Mouse (Mus musculus): ENCODE measurements at regions not wholly inside any gene's neighbourhood (a gene's known extent, or its start where the extent isn't known, plus 50 kb on each side); places are given as distances from the start of the nearest gene placed in this dataset.
A peak's percentile ranks its signal among the peaks of the same experiment; 100 is the strongest.

- CTCF ChIA-PET: no interaction called here
- in situ Hi-C loops (cut with MboI; ENCODE audit: low pct_unique_long_range_greater_than_20kb): no loop called here
These were observed 186.3 kb downstream of the Pdgfra start for GRCm38 (mm10) chr5:75338439-75338838.

GRCm38 (mm10) chr5:75342599-75342998 lies 190.5 kb downstream of the Pdgfra start:
- TF ChIP-seq CTCF (IDR thresholded peaks at IDR 0.05): no peak
- ATAC-seq (no peak), DNase-seq (ENCODE audit: low read depth, low spot score) (no peak)
- ChIA-PET CTCF (no interaction called here), POLR2A (no interaction called here)
- H3K27me3 ChIP-seq: peaks cover 14% of the 10 kb centered on the region
- in situ Hi-C loops (cut with MboI; ENCODE audit: low pct_unique_long_range_greater_than_20kb): no loop called here

More at GRCm38 (mm10) chr5:75338439-75338838, 186.3 kb downstream of the Pdgfra start:
- TF ChIP-seq CTCF (IDR thresholded peaks at IDR 0.05): no peak
- no peak for DNase-seq (ENCODE audit: low read depth, low spot score)
- ATAC-seq: no peak
- peaks cover 11% of the 10 kb centered on the region for H3K27me3 ChIP-seq
- POLR2A ChIA-PET: no interaction called here

- in situ Hi-C loops (cut with MboI; ENCODE audit: low pct_unique_long_range_greater_than_20kb): no loop called here
- DNase-seq (ENCODE audit: low read depth, low spot score) (no peak), ATAC-seq (no peak)
- ChIA-PET POLR2A (no interaction called here), CTCF (interaction anchor here (1.1 kb wide), 1 partner anchor 10 kb away, joined by 3 read pairs; no protein-coding TSS in a partner anchor)
- H3K27me3 ChIP-seq: peaks cover 14% of the 10 kb centered on the region
- TF ChIP-seq CTCF (IDR thresholded peaks at IDR 0.05): no peak
These were observed 195.0 kb downstream of the Pdgfra start for GRCm38 (mm10) chr5:75346836-75347773.

- H3K27me3 ChIP-seq: peaks cover 14% of the 10 kb centered on the region
- ChIA-PET POLR2A (no interaction called here), CTCF (interaction anchor here (1.1 kb wide), 1 partner anchor 10 kb away, joined by 3 read pairs; no protein-coding TSS in a partner anchor)
- DNase-seq (ENCODE audit: low read depth, low spot score) (no peak), ATAC-seq (no peak)
- in situ Hi-C loops (cut with MboI; ENCODE audit: low pct_unique_long_range_greater_than_20kb): no loop called here
- TF ChIP-seq CTCF (IDR thresholded peaks at IDR 0.05): no peak
These were observed 195.7 kb downstream of the Pdgfra start for GRCm38 (mm10) chr5:75347774-75348116.

GRCm38 (mm10) chr5:75355266-75355665 lies 203.2 kb downstream of the Pdgfra start:
- in situ Hi-C loops (cut with MboI; ENCODE audit: low pct_unique_long_range_greater_than_20kb): no loop called here
- DNase-seq (ENCODE audit: low read depth, low spot score) (no peak), ATAC-seq (no peak)
- no peak for TF ChIP-seq CTCF (IDR thresholded peaks at IDR 0.05)
- CTCF ChIA-PET: no interaction called here
- POLR2A ChIA-PET: no interaction called here
- H3K27me3 ChIP-seq: peaks cover 4% of the 10 kb centered on the region

- DNase-seq (ENCODE audit: low read depth, low spot score) (no peak), ATAC-seq (no peak)
- TF ChIP-seq CTCF (IDR thresholded peaks at IDR 0.05): no peak
- CTCF ChIA-PET: no interaction called here
- POLR2A ChIA-PET: no interaction called here
- H3K27me3 ChIP-seq: peaks cover 8% of the 10 kb centered on the region
- in situ Hi-C loops (cut with MboI; ENCODE audit: low pct_unique_long_range_greater_than_20kb): no loop called here
These were observed 206.8 kb downstream of the Pdgfra start for GRCm38 (mm10) chr5:75358869-75359268.

GRCm38 (mm10) chr5:75363832-75364231 lies 210.9 kb upstream of the Kit start:
- in situ Hi-C loops (cut with MboI; ENCODE audit: low pct_unique_long_range_greater_than_20kb): no loop called here
- H3K27me3 ChIP-seq: peaks cover 8% of the 10 kb centered on the region
- CTCF ChIA-PET: no interaction called here
- POLR2A ChIA-PET: no interaction called here
- DNase-seq (ENCODE audit: low read depth, low spot score) (no peak), ATAC-seq (no peak)
- no peak for TF ChIP-seq CTCF (IDR thresholded peaks at IDR 0.05)

GRCm38 (mm10) chr5:75367282-75367681 lies 207.4 kb upstream of the Kit start:
- in situ Hi-C loops (cut with MboI; ENCODE audit: low pct_unique_long_range_greater_than_20kb): no loop called here

GRCm38 (mm10) chr5:75368691-75369090 lies 206.0 kb upstream of the Kit start:
- in situ Hi-C loops (cut with MboI; ENCODE audit: low pct_unique_long_range_greater_than_20kb): no loop called here
- TF ChIP-seq CTCF (IDR thresholded peaks at IDR 0.05): no peak
- DNase-seq (ENCODE audit: low read depth, low spot score): no peak
- ChIA-PET POLR2A (no interaction called here), CTCF (no interaction called here)
- no peaks in the 10 kb centered on the region for H3K27me3 ChIP-seq
- ATAC-seq: no peak

More at GRCm38 (mm10) chr5:75367282-75367681, 207.4 kb upstream of the Kit start:
- no peaks in the 10 kb centered on the region for H3K27me3 ChIP-seq
- TF ChIP-seq CTCF (IDR thresholded peaks at IDR 0.05): no peak
- no peak for ATAC-seq
- no peak for DNase-seq (ENCODE audit: low read depth, low spot score)
- ChIA-PET CTCF (no interaction called here), POLR2A (no interaction called here)

- ChIA-PET CTCF (no interaction called here), POLR2A (interaction anchor here (0.7 kb wide), 1 partner anchor 1581 kb away, joined by 4 read pairs; no protein-coding TSS in a partner anchor)
These were observed 201.9 kb upstream of the Kit start for GRCm38 (mm10) chr5:75372849-75373248.

More at GRCm38 (mm10) chr5:75372849-75373248, 201.9 kb upstream of the Kit start:
- ATAC-seq: no peak
- DNase-seq (ENCODE audit: low read depth, low spot score): no peak
- peak; percentile 68 for TF ChIP-seq CTCF (IDR thresholded peaks at IDR 0.05)
- H3K27me3 ChIP-seq: no peaks in the 10 kb centered on the region
- in situ Hi-C loops (cut with MboI; ENCODE audit: low pct_unique_long_range_greater_than_20kb): no loop called here
